Mouse (Mus musculus) embryonic facial prominence, embryonic 11.5 days (tissue): ENCODE results near the gene Gns. TPM values are rescaled to one million over a fixed set of nuclear protein-coding genes. Genes with fewer than 3 reads are reported as not detected.
A peak's percentile ranks its signal among the peaks of the same experiment; 100 is the strongest.

Experiments
- ATAC-seq: fragments of 200-750 bp; cut with Nextera tagmentation; replicated peaks from 2 replicates; pipeline ENCODE4 v1.8.0; 2017; ENCODE audit warnings: low read depth; ENCODE audit not compliant: insufficient number of reproducible peaks, low FRiP score, low TSS enrichment
- DNase-seq: peaks from one replicate; pipeline ENCODE4 v3.0.0-alpha.2; 2015; ENCODE audit warnings: low spot score
- H3K27ac ChIP-seq: fragments of 300-500 bp; sonication (generic); replicated peaks from 2 replicates; pipeline ENCODE4 v1.5.1; 2014; ENCODE audit warnings: mild to moderate bottlenecking, low read depth, low read length, control low read depth
- H3K27me3 ChIP-seq: fragments of 300-500 bp; sonication (generic); 2 replicates; pipeline ENCODE4 v1.6.1; 2014; ENCODE audit warnings: mild to moderate bottlenecking, low read length, moderate library complexity, mixed read lengths; ENCODE audit not compliant: control insufficient read depth, insufficient read depth
- H3K36me3 ChIP-seq: fragments of 300-500 bp; sonication (generic); replicated peaks from 2 replicates; pipeline ENCODE4 v1.6.1; 2014; ENCODE audit warnings: low read depth, mild to moderate bottlenecking, low read length, moderate library complexity, mixed read lengths; ENCODE audit not compliant: control insufficient read depth, insufficient read depth
- H3K4me1 ChIP-seq: fragments of 300-500 bp; sonication (generic); 2 replicates; pipeline ENCODE4 v1.6.1; 2014; ENCODE audit warnings: low read length, mixed read lengths; ENCODE audit not compliant: control insufficient read depth, insufficient read depth
- H3K4me2 ChIP-seq: fragments of 300-500 bp; sonication (generic); 2 replicates; pipeline ENCODE4 v1.6.1; 2014; ENCODE audit warnings: low read depth, mild to moderate bottlenecking, control low read depth, low read length, moderate library complexity
- H3K4me3 ChIP-seq: fragments of 300-500 bp; sonication (generic); 2 replicates; pipeline ENCODE4 v1.5.1; 2014; ENCODE audit warnings: low read depth, low read length, control low read depth
- H3K9ac ChIP-seq: fragments of 300-500 bp; sonication (generic); replicated peaks from 2 replicates; pipeline ENCODE4 v1.6.1; 2014; ENCODE audit warnings: mild to moderate bottlenecking, control low read depth, low read length
- H3K9me3 ChIP-seq: fragments of 300-500 bp; sonication (generic); replicated peaks from 2 replicates; pipeline ENCODE4 v1.6.1; 2016; ENCODE audit warnings: mild to moderate bottlenecking, low read length, inconsistent platforms, mixed read lengths; ENCODE audit not compliant: control insufficient read depth
- WGBS: fragments of 180-500 bp; shearing (Covaris S2); extraction: QIAGEN DNeasy Blood & Tissue Kit; methylation state at CpG from one replicate; pipeline ENCODE4 v1.1.7; 2014; 5-methylcytosine and 5-hydroxymethylcytosine counted together
- polyA plus RNA-seq: library from polyadenylated mRNA; unstranded; fragments of >200 nt; fragmentation: Nextera tagmentation; extraction: Ambion mirVana; gene quantifications from 2 replicates; pipeline ENCODE4 v1.2.1, GENCODE M21; 2014

Gene Gns
- polyA plus RNA-seq, 1 experiment from 2014 or later, result 45.3 TPM

- Histone ChIP-seq H3K36me3 (no peaks in the 10 kb centered on the region), H3K4me2 (no peak overlapping the region), H3K4me3 (no peak overlapping the region), H3K4me1 (peaks cover 3% of the 10 kb centered on the region), H3K27ac (no peak overlapping the region), H3K9ac (no peak overlapping the region), H3K9me3 (no peaks in the 10 kb centered on the region), H3K27me3 (no peaks in the 10 kb centered on the region)
- DNase-seq (no peak), ATAC-seq (no peak)
- WGBS, result 89% methylated on average over 3 of the region's 3 CpGs
Observed at GRCm38 (mm10) chr10:121424455-121424854, 59.6 kb downstream of the Gns start.

- Histone ChIP-seq H3K36me3 (no peaks in the 10 kb centered on the region), H3K27ac (no peak overlapping the region), H3K4me2 (no peak overlapping the region), H3K4me3 (no peak overlapping the region), H3K9me3 (no peaks in the 10 kb centered on the region), H3K4me1 (peaks cover 9% of the 10 kb centered on the region), H3K9ac (no peak overlapping the region), H3K27me3 (no peaks in the 10 kb centered on the region)
- no peak for ATAC-seq
- no peak for DNase-seq
- 81% methylated on average over 5 of the region's 5 CpGs for WGBS
Observed at GRCm38 (mm10) chr10:121425079-121425478, 60.2 kb downstream of the Gns start.

GRCm38 (mm10) chr10:121425506-121426025 is 60.7 kb downstream of the Gns start:
- no peak overlapping the region for H3K27ac ChIP-seq
- no peaks in the 10 kb centered on the region for H3K36me3 ChIP-seq
- H3K4me1 ChIP-seq, result peaks cover 14% of the 10 kb centered on the region
- ATAC-seq (no peak), DNase-seq (no peak)
- no peak overlapping the region for H3K4me3 ChIP-seq
- H3K27me3 ChIP-seq, result no peaks in the 10 kb centered on the region
- H3K9me3 ChIP-seq, result no peaks in the 10 kb centered on the region
- no peak overlapping the region for H3K9ac ChIP-seq
- WGBS, result 77% methylated on average over 14 of the region's 14 CpGs
- H3K4me2 ChIP-seq, result no peak overlapping the region

- Histone ChIP-seq H3K4me1 (peaks cover 17% of the 10 kb centered on the region), H3K36me3 (no peaks in the 10 kb centered on the region), H3K4me3 (no peak overlapping the region), H3K9me3 (no peaks in the 10 kb centered on the region), H3K27me3 (no peaks in the 10 kb centered on the region), H3K27ac (no peak overlapping the region), H3K4me2 (no peak overlapping the region), H3K9ac (no peak overlapping the region)
- DNase-seq (no peak), ATAC-seq (no peak)
- 40% methylated on average over 5 of the region's 5 CpGs for WGBS
Observed at GRCm38 (mm10) chr10:121426458-121427070, 61.7 kb downstream of the Gns start.

GRCm38 (mm10) chr10:121427136-121427535 is 62.2 kb downstream of the Gns start:
- DNase-seq (peak; percentile 33), ATAC-seq (no peak)
- peaks cover 17% of the 10 kb centered on the region for H3K4me1 ChIP-seq
- no peaks in the 10 kb centered on the region for H3K36me3 ChIP-seq
- no peak overlapping the region for H3K9ac ChIP-seq
- H3K4me3 ChIP-seq, result no peak overlapping the region
- no peaks in the 10 kb centered on the region for H3K27me3 ChIP-seq
- H3K27ac ChIP-seq, result no peak overlapping the region
- 59% methylated on average over 5 of the region's 5 CpGs for WGBS
- H3K4me2 ChIP-seq, result no peak overlapping the region
- H3K9me3 ChIP-seq, result no peaks in the 10 kb centered on the region

GRCm38 (mm10) chr10:121428011-121428711 is 63.3 kb downstream of the Gns start:
- Histone ChIP-seq H3K4me3 (no peak overlapping the region), H3K27ac (no peak overlapping the region), H3K4me2 (no peak overlapping the region), H3K36me3 (no peaks in the 10 kb centered on the region), H3K9me3 (no peaks in the 10 kb centered on the region), H3K4me1 (peaks cover 17% of the 10 kb centered on the region), H3K27me3 (no peaks in the 10 kb centered on the region), H3K9ac (no peak overlapping the region)
- ATAC-seq (no peak), DNase-seq (no peak)
- 83% methylated on average over 15 of the region's 15 CpGs for WGBS

GRCm38 (mm10) chr10:121429089-121429488 is 64.2 kb downstream of the Gns start:
- ATAC-seq (peak; percentile 57; the same call in 1 of the 2 replicates), DNase-seq (peak; percentile 52)
- no peak overlapping the region for H3K4me3 ChIP-seq
- no peak overlapping the region for H3K4me2 ChIP-seq
- WGBS, result 30% methylated on average over 2 of the region's 2 CpGs
- H3K9me3 ChIP-seq, result no peaks in the 10 kb centered on the region
- H3K27ac ChIP-seq, result peak overlapping the region; percentile 70; the same call in 1 of the 2 replicates
- no peaks in the 10 kb centered on the region for H3K36me3 ChIP-seq
- peaks cover 17% of the 10 kb centered on the region for H3K4me1 ChIP-seq
- no peak overlapping the region for H3K9ac ChIP-seq
- no peaks in the 10 kb centered on the region for H3K27me3 ChIP-seq

- ATAC-seq (no peak), DNase-seq (peak; percentile 31)
- peak overlapping the region; percentile 54 for H3K9ac ChIP-seq
- no peaks in the 10 kb centered on the region for H3K9me3 ChIP-seq
- no peaks in the 10 kb centered on the region for H3K36me3 ChIP-seq
- no peaks in the 10 kb centered on the region for H3K27me3 ChIP-seq
- H3K4me3 ChIP-seq, result no peak overlapping the region
- WGBS, result 42% methylated on average over 8 of the region's 8 CpGs
- H3K27ac ChIP-seq, result peak overlapping the region; percentile 70
- H3K4me2 ChIP-seq, result peak overlapping the region; percentile 33; the same call in 1 of the 2 replicates
- peaks cover 20% of the 10 kb centered on the region for H3K4me1 ChIP-seq
Observed at GRCm38 (mm10) chr10:121429581-121429980, 64.7 kb downstream of the Gns start.
